Mouse (Mus musculus) thymus, adult 2 months (tissue): ENCODE data around the gene 1700029J07Rik. TPM values are rescaled to one million over a fixed set of nuclear protein-coding genes. Genes with fewer than 3 reads are reported as not detected.

Experiments
- DNase-seq: peaks from one replicate; pipeline ENCODE4 v3.0.0; 2021
- H3K27ac ChIP-seq: fragments of 200-500 bp; 2 replicates; pipeline ENCODE4 v1.5.1; 2012; ENCODE audit warnings: low read length, control low read depth; ENCODE audit not compliant: control insufficient read depth, insufficient read depth
- H3K27me3 ChIP-seq: fragments of 200-500 bp; 2 replicates; pipeline ENCODE4 v1.6.1; 2012; ENCODE audit warnings: mild to moderate bottlenecking, low read length, moderate library complexity, mixed read lengths; ENCODE audit not compliant: control insufficient read depth, insufficient read depth
- H3K36me3 ChIP-seq: fragments of 200-500 bp; 2 replicates; pipeline ENCODE4 v1.6.1; 2012; ENCODE audit warnings: mild to moderate bottlenecking, low read length, moderate library complexity; ENCODE audit not compliant: control insufficient read depth, insufficient read depth
- H3K4me1 ChIP-seq: fragments of 200-500 bp; replicated peaks from 2 replicates; pipeline ENCODE4 v1.6.1; 2012; ENCODE audit warnings: low read length; ENCODE audit not compliant: control insufficient read depth, insufficient read depth
- H3K4me3 ChIP-seq: fragments of 200-500 bp; 2 replicates; pipeline ENCODE4 v1.5.1; 2012; ENCODE audit warnings: mild to moderate bottlenecking, low read length, control low read depth, moderate library complexity; ENCODE audit not compliant: control insufficient read depth, insufficient read depth
- CTCF ChIP-seq: fragments of 200-500 bp; IDR thresholded peaks from 2 replicates; pipeline ENCODE4 v1.5.1; 2012; ENCODE audit warnings: mild to moderate bottlenecking, control low read depth, low read length, moderate library complexity, borderline replicate concordance; ENCODE audit not compliant: control insufficient read depth, poor library complexity, insufficient read depth; ENCODE audit errors: extremely low read depth
- POLR2A ChIP-seq: fragments of 200-500 bp; IDR thresholded peaks from 2 replicates; pipeline ENCODE4 v1.6.1; 2012; ENCODE audit warnings: mild to moderate bottlenecking, low read length, control low read depth, moderate library complexity; ENCODE audit not compliant: control insufficient read depth, poor library complexity, insufficient read depth; ENCODE audit errors: extremely low read depth
- WGBS: fragments of 180-500 bp; shearing (Covaris S2); methylation state at CpG from one replicate; pipeline ENCODE4 v1.1.7; 2018; 5-methylcytosine and 5-hydroxymethylcytosine counted together
- polyA plus RNA-seq: library from polyadenylated mRNA; depleted of rRNA; stranded (reverse); fragments of >200 nt; gene quantifications from 2 replicates; pipeline ENCODE4 v1.2.3, GENCODE M21; 2012

The 1700029J07Rik gene
- polyA plus RNA-seq, 1 experiment, result 0.27 TPM

GRCm38 (mm10) chr8:45994111-45994510, 19.1 kb upstream of the 1700029J07Rik start:
- Histone ChIP-seq H3K27ac (no peak overlapping the region; the same call in 1 of the 2 replicates), H3K4me1 (peaks cover 4% of the 10 kb centered on the region), H3K27me3 (no peaks in the 10 kb centered on the region), H3K4me3 (no peak overlapping the region), H3K36me3 (peaks cover 15% of the 10 kb centered on the region; the same call in 1 of the 2 replicates)
- DNase-seq, result peak; percentile 38
- WGBS, result 100% methylated on average over 2 of the region's 2 CpGs
- no peak for TF ChIP-seq POLR2A

GRCm38 (mm10) chr8:45990631-45991310, 15.7 kb upstream of the 1700029J07Rik start:
- Histone ChIP-seq H3K36me3 (peaks cover 6% of the 10 kb centered on the region; the same call in 1 of the 2 replicates), H3K27ac (no peak overlapping the region), H3K4me1 (peaks cover 2% of the 10 kb centered on the region), H3K4me3 (no peak overlapping the region), H3K27me3 (no peaks in the 10 kb centered on the region)
- 42% methylated on average over 4 of the region's 4 CpGs for WGBS
- TF ChIP-seq CTCF (no peak), POLR2A (no peak)
- no peak for DNase-seq

- H3K4me3 ChIP-seq, result no peak overlapping the region
- no peak for DNase-seq
- WGBS, result 90% methylated on average over 2 of the region's 2 CpGs
- H3K4me1 ChIP-seq, result peaks cover 2% of the 10 kb centered on the region
- peaks cover 8% of the 10 kb centered on the region; the same call in 1 of the 2 replicates for H3K36me3 ChIP-seq
- no peak overlapping the region for H3K27ac ChIP-seq
- no peaks in the 10 kb centered on the region for H3K27me3 ChIP-seq
- TF ChIP-seq CTCF, result no peak
- no peak for TF ChIP-seq POLR2A
Measured at GRCm38 (mm10) chr8:45988189-45988588, 13.1 kb upstream of the 1700029J07Rik start.

- no peaks in the 10 kb centered on the region for H3K27me3 ChIP-seq
- H3K4me3 ChIP-seq, result no peak overlapping the region
- 84% methylated on average over 3 of the region's 3 CpGs for WGBS
- H3K36me3 ChIP-seq, result peaks cover 8% of the 10 kb centered on the region; the same call in 1 of the 2 replicates
- no peak overlapping the region for H3K27ac ChIP-seq
- no peak for TF ChIP-seq CTCF
- peaks cover 2% of the 10 kb centered on the region for H3K4me1 ChIP-seq
- DNase-seq, result no peak
Measured at GRCm38 (mm10) chr8:45986665-45987064, 11.6 kb upstream of the 1700029J07Rik start.

GRCm38 (mm10) chr8:45975837-45976468, 901 bp upstream of the 1700029J07Rik start:
- no peak overlapping the region for H3K27ac ChIP-seq
- 36% methylated on average over 11 of the region's 11 CpGs for WGBS
- no peak for DNase-seq

GRCm38 (mm10) chr8:45973988-45974505, 1.0 kb downstream of the 1700029J07Rik start:
- no peak for DNase-seq
- H3K36me3 ChIP-seq, result no peaks in the 10 kb centered on the region
- no peak for TF ChIP-seq CTCF
- no peak for TF ChIP-seq POLR2A
- H3K27me3 ChIP-seq, result no peaks in the 10 kb centered on the region
- no peak overlapping the region for H3K4me3 ChIP-seq
- 81% methylated on average over 8 of the region's 8 CpGs for WGBS
- H3K4me1 ChIP-seq, result peaks cover 7% of the 10 kb centered on the region
- H3K27ac ChIP-seq, result no peak overlapping the region

More at GRCm38 (mm10) chr8:45975837-45976468, 901 bp upstream of the 1700029J07Rik start:
- TF ChIP-seq CTCF (no peak), POLR2A (no peak)
- H3K27me3 ChIP-seq, result no peaks in the 10 kb centered on the region
- H3K4me3 ChIP-seq, result peak overlapping the region; percentile 66
- H3K4me1 ChIP-seq, result peaks cover 7% of the 10 kb centered on the region
- 0 out of 2 replicates have a peak, but pooled peaks cover 3% of the 10 kb centered on the region for H3K36me3 ChIP-seq

GRCm38 (mm10) chr8:45970894-45971293, 4.2 kb downstream of the 1700029J07Rik start:
- Histone ChIP-seq H3K27me3 (no peaks in the 10 kb centered on the region), H3K27ac (no peak overlapping the region), H3K4me3 (no peak overlapping the region), H3K36me3 (no peaks in the 10 kb centered on the region), H3K4me1 (peaks cover 4% of the 10 kb centered on the region)
- no peak for TF ChIP-seq POLR2A
- TF ChIP-seq CTCF, result peak; percentile 31; the same call in 1 of the 2 replicates
- 98% methylated on average over 12 of the region's 12 CpGs for WGBS
- no peak for DNase-seq
